Mouse (Mus musculus): ENCODE data around the gene Slc25a1.
"Not testable (repeated sequence)": the region's sequence is repeated elsewhere in the genome, so short reads cannot be mapped to it uniquely, and the experiment has no call there.

Slc25a1 gene

GRCm38 (mm10) chr16:17928087-17928580, at the start of gene Slc25a1:
Slc25a1 (minus strand) TSS chr16:17928219.
- peak; percentile 89 for DNase-seq (ENCODE audit: extremely low spot score, low spot score)

DNA sequence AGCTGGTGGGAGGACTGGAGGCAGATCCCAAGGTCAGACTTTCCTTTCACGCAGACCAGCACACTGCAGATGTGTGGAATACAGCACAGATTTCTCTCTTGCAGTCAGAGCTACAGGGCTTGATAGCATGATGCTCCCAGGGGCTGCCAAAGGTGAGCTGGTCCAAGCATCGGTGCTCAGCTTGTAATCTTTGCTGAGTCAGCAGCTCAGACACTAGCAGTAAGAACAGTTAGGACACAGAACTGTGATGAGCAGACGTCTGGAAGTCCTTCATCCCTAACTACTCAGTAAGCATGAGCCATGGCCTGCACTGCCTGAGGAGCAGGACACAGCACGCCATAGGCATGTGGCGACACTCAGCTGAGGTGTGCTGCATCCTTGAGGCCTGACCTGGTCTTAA, 43.8 kb upstream of the Slc25a1 start:
- no peak for DNase-seq (ENCODE audit: extremely low spot score, low spot score)

- DNase-seq (ENCODE audit: extremely low spot score, low spot score): no peak
These were observed 34.1 kb upstream of the Slc25a1 start for GRCm38 (mm10) chr16:17962091-17962490.

DNA sequence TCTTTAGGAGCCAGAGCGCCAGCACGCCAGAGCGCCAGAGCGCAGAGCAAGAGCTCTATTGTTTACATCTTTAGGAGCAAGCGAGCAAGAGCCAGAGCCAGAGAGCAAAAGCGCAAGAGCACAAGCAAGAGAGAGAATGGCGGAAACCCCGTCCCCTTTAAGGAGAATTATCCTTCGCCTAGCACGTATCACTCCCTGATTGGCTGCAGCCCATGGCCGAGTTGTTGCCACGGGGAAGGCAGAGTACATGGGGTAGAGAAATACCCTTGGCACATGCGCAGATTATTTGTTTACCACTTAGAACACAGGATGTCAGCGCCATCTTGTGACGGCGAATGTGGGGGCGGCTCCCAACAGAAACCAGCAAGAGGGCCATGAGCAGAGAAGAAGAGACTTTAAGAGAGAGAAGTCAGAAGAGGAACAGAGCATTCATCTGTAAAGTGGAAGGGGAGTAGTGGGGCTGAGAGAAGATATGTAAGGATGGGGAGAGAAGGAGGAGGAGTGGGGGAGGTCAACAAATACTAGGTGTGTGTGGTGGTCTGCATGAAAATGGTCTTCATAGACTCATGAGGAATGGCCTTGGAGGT, 28.1 kb upstream of the Slc25a1 start:
- DNase-seq (ENCODE audit: extremely low spot score, low spot score): not testable (repeated sequence)

GRCm38 (mm10) chr16:17951618-17952017, 23.6 kb upstream of the Slc25a1 start:
- DNase-seq (ENCODE audit: extremely low spot score, low spot score): no peak

GRCm38 (mm10) chr16:17950068-17950467, 22.0 kb upstream of the Slc25a1 start:
- DNase-seq (ENCODE audit: extremely low spot score, low spot score): no peak

DNA sequence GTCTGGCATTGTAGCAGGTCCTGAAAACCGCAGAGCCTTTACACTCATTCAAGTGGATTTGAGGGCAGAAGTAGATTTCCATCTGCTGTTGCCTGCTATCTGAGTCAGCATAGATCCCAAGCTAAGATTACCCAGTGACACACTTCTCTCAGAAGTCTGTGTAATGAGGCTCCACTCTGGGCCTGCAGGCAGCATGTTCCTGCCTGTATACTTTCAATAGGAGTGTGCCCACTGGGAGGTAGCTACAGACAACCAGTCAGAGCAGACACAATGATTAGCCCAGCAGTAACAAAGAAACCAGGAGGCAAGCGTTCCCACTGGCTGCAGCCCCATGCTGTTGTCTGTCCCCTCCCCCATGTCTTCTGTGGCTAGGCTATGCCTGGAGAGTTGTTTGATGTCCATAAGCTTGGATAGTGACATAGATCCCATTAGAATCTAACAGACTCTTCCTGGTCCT, 21.4 kb upstream of the Slc25a1 start:
- DNase-seq (ENCODE audit: extremely low spot score, low spot score): no peak

GRCm38 (mm10) chr16:17945081-17945831, 17.2 kb upstream of the Slc25a1 start:
- DNase-seq (ENCODE audit: extremely low spot score, low spot score): no peak

- DNase-seq (ENCODE audit: extremely low spot score, low spot score): no peak
These were observed 15.4 kb upstream of the Slc25a1 start for GRCm38 (mm10) chr16:17943466-17943865.

- DNase-seq (ENCODE audit: extremely low spot score, low spot score): no peak
These were observed 11.3 kb upstream of the Slc25a1 start for GRCm38 (mm10) chr16:17939255-17939751.

GRCm38 (mm10) chr16:17938821-17939220, 10.8 kb upstream of the Slc25a1 start:
- DNase-seq (ENCODE audit: extremely low spot score, low spot score): peak; percentile 51

DNA sequence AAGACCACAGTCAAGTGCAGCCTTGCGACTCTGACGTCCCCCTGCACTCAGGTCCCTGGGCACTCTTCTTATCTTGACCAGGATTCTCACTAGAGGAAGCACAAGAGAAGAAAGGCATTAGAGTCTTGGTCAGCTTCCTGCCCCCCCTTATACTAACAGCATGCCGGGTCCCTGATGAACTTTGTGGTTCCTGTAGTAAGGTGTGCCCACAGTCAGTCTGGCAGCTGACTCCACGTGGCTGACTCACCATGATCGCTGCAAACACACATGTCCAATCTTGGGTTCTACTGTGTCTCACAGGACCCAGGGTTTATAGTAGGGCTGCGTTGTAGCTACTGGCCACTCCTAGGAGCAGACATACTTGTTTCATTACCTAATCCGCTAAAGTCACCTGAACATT, 10.2 kb upstream of the Slc25a1 start:
- no peak for DNase-seq (ENCODE audit: extremely low spot score, low spot score)

- no peak for DNase-seq (ENCODE audit: extremely low spot score, low spot score)
These were observed 8.8 kb upstream of the Slc25a1 start for GRCm38 (mm10) chr16:17936776-17937175.

DNA sequence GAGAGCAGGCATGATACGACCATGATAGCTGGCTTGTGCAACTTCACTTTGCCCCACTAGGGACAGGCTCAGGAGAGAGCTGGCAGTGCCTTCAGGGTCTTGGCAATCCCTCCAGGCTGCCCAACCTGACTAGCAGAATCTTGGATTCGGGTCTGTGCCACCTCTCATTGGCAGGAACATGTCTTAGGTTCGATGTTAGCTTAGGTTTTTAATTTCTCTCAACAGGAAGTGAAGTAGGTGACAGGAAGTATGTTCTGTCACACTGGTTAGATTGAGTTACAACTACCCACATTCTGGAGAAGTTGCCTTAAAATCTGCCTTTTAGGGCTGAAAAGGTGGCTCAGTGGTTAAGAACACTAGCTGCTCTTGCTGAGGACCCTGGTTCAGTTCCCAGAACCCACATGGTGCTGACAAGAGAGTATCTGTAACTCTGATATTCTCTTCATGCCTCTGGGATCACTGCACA, 6.5 kb upstream of the Slc25a1 start:
- no peak for DNase-seq (ENCODE audit: extremely low spot score, low spot score)

GRCm38 (mm10) chr16:17933594-17934444, 5.8 kb upstream of the Slc25a1 start:
- DNase-seq (ENCODE audit: extremely low spot score, low spot score): no peak

GRCm38 (mm10) chr16:17931906-17932460, 4.0 kb upstream of the Slc25a1 start:
- no peak for DNase-seq (ENCODE audit: extremely low spot score, low spot score)

GRCm38 (mm10) chr16:17929631-17930030, 1.6 kb upstream of the Slc25a1 start:
- DNase-seq (ENCODE audit: extremely low spot score, low spot score): no peak

DNA sequence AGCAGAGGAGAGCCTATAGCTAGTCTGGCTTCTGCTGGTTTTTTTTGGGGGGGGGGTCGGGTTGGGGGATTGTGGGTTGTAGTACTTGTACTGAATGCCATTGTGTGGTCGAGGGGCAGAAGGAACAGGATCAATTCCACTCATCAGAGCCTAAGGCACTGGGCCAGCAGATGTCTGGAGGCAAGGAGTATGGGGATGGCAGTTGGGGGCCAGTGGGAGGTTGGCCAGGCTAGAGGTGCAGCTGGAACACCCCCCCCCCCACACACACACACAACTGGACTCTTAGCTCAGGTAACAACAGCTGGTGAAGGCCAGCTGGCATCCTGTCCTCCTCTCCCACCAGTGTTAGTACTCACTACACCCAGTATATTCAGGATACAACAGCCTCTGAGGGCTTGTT, 1.2 kb upstream of the Slc25a1 start:
- DNase-seq (ENCODE audit: extremely low spot score, low spot score): no peak

- peak; percentile 76 for DNase-seq (ENCODE audit: extremely low spot score, low spot score)
These were observed 647 bp upstream of the Slc25a1 start for GRCm38 (mm10) chr16:17928627-17929104.

DNA sequence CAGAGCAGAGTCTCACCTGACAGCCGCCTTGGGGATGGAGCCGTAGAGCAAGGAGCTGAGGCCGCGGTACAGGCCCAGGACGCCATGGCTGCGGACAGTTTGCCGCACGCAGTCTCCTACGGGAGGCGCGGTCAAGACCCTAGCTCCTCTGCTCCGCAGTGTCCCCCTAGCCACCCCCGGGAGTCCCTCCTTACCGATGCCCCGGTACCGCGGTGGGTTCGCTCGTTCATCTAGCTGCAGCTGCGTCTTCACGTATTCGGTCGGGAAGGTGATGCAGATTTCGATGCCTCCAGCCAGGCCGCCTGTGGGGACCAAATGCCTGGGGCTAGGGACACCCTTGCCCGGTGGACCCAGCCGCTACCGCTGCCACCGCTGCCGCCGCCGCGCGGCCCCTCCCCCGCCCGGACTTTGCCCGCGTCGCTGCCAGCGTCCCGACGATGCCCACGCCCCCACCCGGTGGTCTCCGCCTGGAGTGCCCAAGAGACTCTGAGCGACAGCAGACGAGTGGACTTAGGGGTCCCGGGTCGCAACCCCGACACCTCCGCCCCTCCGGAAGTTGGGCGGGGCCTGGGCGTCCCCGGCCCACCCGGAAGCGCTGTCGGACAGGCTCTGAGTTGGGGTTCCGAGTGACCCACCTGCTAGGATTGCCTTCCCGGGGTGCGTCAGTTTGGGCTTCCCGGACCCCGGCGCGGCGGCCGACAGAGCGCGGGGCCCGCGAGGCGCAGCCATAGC, 502 bp downstream of the Slc25a1 start:
- DNase-seq (ENCODE audit: extremely low spot score, low spot score): peak; percentile 81

Data from neural tube, embryonic 10.5 days (tissue).